Mouse (Mus musculus): ENCODE measurements around the gene Igbp1. TPM values are rescaled to one million over a fixed set of nuclear protein-coding genes. Genes with fewer than 3 reads are reported as not detected.

Gene Igbp1
- total RNA-seq, 2 experiments from 2014 or later: 38.0 to 41.0 TPM

Other genes starting within 250 kb of the Igbp1 start
- not detected for gene Otud6a, start 65.3 kb upstream of the Igbp1 start, total RNA-seq (2021)
- gene Awat2, start 51.6 kb upstream of the Igbp1 start, total RNA-seq (2021): under 1 TPM in 1 of 2 experiments, not detected in 1; 0.19 TPM
- gene Dgat2l6, start 30.5 kb downstream of the Igbp1 start, total RNA-seq (2021): not detected
- not detected for gene Awat1, start 78.0 kb downstream of the Igbp1 start, total RNA-seq (2021)
- gene P2ry4, start 100.6 kb downstream of the Igbp1 start, total RNA-seq (2021): not detected
- gene Arr3, start 111.2 kb downstream of the Igbp1 start, total RNA-seq (2021): not detected
- 1 to 10 TPM; 1.9 to 3.5 TPM for gene Kif4, start 131.4 kb downstream of the Igbp1 start, total RNA-seq (2021)
- 10 to 100 TPM; 29.1 to 31.6 TPM for gene Pdzd11, start 132.3 kb downstream of the Igbp1 start, total RNA-seq (2021)
- gene Gdpd2, start 235.6 kb downstream of the Igbp1 start, total RNA-seq (2021): under 1 TPM; 0.46 to 0.81 TPM